Mouse (Mus musculus) heart, adult 2 months (tissue): ENCODE data around the gene Ttll11.

ENCODE experiments used
- CTCF ChIP-seq: fragments of 200-600 bp; IDR thresholded peaks from 2 replicates; pipeline ENCODE4 v1.8.1; 2022; ENCODE audit warnings: antibody characterized with exemption, mild to moderate bottlenecking, moderate library complexity
- EP300 ChIP-seq: fragments of 200-500 bp; IDR thresholded peaks from 2 replicates; pipeline ENCODE4 v1.6.1; 2011; ENCODE audit warnings: low read depth, low read length, control low read depth; ENCODE audit not compliant: insufficient read depth
- POLR2A ChIP-seq: fragments of 200-500 bp; IDR thresholded peaks from 2 replicates; pipeline ENCODE4 v1.6.1; 2011; ENCODE audit warnings: mild to moderate bottlenecking, low read depth, low read length, control low read depth; ENCODE audit not compliant: insufficient read depth

DNA sequence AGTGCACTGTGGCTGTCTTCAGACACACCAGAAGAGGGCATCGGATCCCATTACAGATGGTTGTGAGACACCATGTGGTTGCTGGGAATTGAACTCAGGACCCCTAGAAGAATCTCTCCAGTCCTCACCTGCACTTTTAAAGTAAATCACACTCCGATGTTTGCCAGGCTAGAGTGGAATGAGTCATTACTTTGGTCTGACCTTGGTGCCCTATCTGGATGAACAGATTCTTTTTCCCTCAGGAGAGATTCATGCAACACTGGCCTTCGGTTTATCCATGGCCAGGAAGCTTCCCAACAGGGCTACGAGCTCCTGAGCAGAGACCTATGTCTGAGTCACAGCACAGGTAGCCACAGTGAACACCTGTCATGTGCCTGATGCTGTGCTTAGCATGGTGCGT is 18.7 kb upstream of the Ttll11 start:
- TF ChIP-seq POLR2A (no peak), CTCF (no peak), EP300 (no peak)
